Mouse (Mus musculus): ENCODE results near the gene Magix. TPM values are rescaled to one million over a fixed set of nuclear protein-coding genes. Genes with fewer than 3 reads are reported as not detected.

The Magix gene
- 0.44 and 0.87 TPM in 2 replicates for polyA plus RNA-seq (2012; rRNA removed)

GRCm38 (mm10) chrX:7680864-7681263 is at the start of gene Magix:
Gene Magix (minus strand): TSS chrX:7681251.

GRCm38 (mm10) chrX:7728215-7728921 is 47.3 kb upstream of the Magix start, which contains the start of gene Praf2:
Gene Praf2 (plus strand): TSS chrX:7728439.

DNA sequence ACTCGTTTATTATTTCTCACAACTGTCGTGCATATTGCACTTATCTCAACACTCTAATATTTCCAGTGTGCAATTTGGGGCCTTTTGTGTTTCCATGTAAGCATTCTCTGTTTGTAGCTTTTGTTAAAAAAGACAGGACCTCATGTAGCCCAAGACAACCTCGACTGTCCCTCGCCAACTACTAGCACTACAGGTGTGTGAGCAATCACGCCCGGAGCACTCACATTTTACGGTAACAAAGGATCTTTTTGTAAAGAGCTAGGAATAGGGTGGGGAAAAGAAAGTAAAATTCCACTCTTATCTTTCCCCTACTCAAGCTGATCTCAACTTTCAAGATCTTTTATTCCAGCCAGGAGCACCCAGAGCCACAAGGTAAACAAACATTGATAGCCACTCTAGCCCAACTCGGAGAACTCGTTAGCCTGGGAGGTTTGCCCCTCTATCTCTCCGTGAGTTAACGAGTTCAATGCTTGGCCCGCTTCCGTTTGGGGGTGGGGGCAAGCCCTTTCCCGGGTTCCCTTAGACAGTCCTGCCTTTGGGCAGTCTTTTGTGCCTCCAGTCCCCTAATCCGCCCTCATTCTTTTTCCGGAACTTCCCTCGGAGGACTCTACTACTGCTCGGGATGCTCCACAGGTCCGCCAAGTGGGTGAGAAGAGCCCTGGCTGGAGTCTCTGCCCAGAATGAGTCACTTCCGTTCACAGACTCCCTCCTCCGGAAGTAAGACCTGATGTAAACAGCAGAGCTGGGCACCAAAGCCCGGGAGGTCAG is 40.6 kb upstream of the Magix start, which contains the start of gene Gm45208:
TSS of gene Gm45208 (plus strand) at position 732 of the 768 bp plus-strand sequence.

GRCm38 (mm10) chrX:7714135-7714899 is 33.3 kb upstream of the Magix start, which contains the start of gene Wdr45:
Gene Wdr45 (plus strand): TSS chrX:7714333.

DNA sequence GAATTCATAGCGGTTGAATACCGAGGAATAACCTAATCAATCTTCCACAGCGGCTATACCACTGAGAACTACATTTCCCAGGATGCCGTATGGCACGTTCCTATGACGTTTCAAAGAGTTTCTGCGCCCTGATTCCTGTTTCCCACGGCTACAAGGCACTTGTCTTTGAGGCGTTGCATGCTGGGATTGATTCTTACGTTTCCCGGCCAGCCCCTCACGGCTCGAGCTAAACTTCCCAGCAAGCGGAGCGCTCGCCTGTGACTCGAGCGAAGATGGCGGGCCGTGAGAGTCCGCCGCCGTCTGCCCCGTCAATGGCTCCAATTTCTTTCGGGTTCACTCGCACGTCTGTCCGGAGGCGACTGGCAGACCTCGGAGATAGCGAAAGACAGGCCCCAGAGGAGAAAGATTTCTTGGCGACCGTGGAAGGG is 15.9 kb upstream of the Magix start, which contains the start of gene Gpkow:
TSS of gene Gpkow (plus strand) at position 178 of the 428 bp plus-strand sequence.

GRCm38 (mm10) chrX:7670921-7671623 is 10.0 kb downstream of the Magix start, which contains the start of gene Plp2:
Gene Plp2 (minus strand): TSS chrX:7671390.

DNA sequence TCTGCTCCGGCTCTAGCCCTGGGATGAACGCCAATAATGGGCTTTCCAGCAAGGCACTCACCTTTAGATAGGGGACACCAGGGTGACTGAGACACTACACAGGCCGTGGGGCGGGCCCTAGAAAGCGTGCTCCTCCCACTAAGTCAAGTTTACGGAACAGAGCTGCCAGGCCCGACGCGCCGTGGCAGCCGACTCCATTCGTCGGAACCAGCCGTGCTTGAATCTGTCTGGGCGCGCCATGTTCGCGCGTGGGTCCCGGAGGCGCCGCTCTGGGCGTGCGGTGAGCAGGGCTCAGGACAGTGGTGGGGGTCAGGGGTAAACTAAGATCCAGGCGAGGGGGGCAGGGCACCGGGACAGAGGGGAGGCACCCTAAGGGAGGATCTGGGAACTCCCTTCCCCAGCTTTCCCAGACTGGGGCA is 23.8 kb downstream of the Magix start, which contains the start of gene Prickle3:
TSS of gene Prickle3 (plus strand) at position 40 of the 419 bp plus-strand sequence.

DNA sequence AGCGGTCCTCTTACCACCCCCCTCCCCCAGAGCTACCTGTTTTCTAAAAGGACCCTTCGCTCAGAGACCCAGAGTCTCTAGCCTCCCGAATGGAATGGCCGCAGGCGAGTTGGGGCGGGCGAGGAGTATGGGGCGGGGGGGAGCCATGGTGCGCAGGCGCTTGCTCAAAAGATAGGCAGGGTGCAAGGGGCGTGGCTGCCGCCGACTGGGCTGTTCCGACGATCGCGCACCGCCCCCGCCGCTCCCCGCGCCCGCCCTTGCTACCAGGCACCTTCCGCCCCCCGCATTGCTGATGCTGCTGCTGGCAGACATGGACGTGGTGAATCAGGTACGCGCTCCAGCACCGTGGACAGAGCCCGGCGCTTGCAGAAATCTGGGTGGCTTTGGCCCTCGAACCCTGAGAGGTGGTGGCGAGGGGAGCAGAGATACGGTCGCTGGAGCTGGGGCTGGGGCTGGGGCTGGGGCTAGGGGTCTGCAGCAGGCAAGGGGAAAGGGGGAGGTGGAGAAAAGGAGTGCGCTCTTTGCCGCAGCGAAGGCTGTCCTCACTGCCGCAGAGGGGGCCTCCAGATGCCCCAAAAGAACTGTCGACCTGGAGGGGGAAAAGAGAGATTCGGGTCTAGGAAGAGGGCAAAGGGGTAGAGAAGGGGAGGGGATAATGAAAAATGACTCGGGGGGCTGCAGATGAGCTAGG is 42.5 kb downstream of the Magix start, which contains the start of gene Syp:
TSS of gene Syp (plus strand) at position 71 of the 691 bp plus-strand sequence.

Other genes starting within 250 kb of the Magix start
- not detected in 2 replicates for gene Foxp3, start 107.6 kb downstream of the Magix start, polyA plus RNA-seq (2012; rRNA removed)
- gene Ppp1r3f, start 107.0 kb downstream of the Magix start, polyA plus RNA-seq (2012; rRNA removed) = 0.46 and 0.56 TPM in 2 replicates
- 6.9 and 7.6 TPM in 2 replicates for gene Ccdc22, start 75.7 kb downstream of the Magix start, polyA plus RNA-seq (2012; rRNA removed)
- 0.05 and 0.06 TPM in 2 replicates for gene Cacna1f, start 74.2 kb downstream of the Magix start, polyA plus RNA-seq (2012; rRNA removed)
- gene Syp, start 42.8 kb downstream of the Magix start, polyA plus RNA-seq (2012; rRNA removed) = 0.23 and 0.28 TPM in 2 replicates
- 2.9 and 3.9 TPM in 2 replicates for gene Prickle3, start 24.0 kb downstream of the Magix start, polyA plus RNA-seq (2012; rRNA removed)
- gene Plp2, start 9.9 kb downstream of the Magix start, polyA plus RNA-seq (2012; rRNA removed) = 37.9 and 40.3 TPM in 2 replicates
- 6.4 and 6.9 TPM in 2 replicates for gene Gpkow, start 15.9 kb upstream of the Magix start, polyA plus RNA-seq (2012; rRNA removed)
- 19.9 and 21.9 TPM in 2 replicates for gene Wdr45, start 33.1 kb upstream of the Magix start, polyA plus RNA-seq (2012; rRNA removed)
- 0.05 TPM in 1 of 2 replicates, not detected in the other for gene Gm45208, start 41.0 kb upstream of the Magix start, polyA plus RNA-seq (2012; rRNA removed)
- gene Praf2, start 47.2 kb upstream of the Magix start, polyA plus RNA-seq (2012; rRNA removed) = 3.3 and 4.0 TPM in 2 replicates
- 2.8 and 3.8 TPM in 2 replicates for gene Ccdc120, start 69.7 kb upstream of the Magix start, polyA plus RNA-seq (2012; rRNA removed)
- gene Tfe3, start 81.3 kb upstream of the Magix start, polyA plus RNA-seq (2012; rRNA removed) = 5.0 and 5.3 TPM in 2 replicates
- gene Gripap1, start 108.5 kb upstream of the Magix start, polyA plus RNA-seq (2012; rRNA removed) = 24.9 and 29.9 TPM in 2 replicates
- 0.28 and 0.29 TPM in 2 replicates for gene Kcnd1, start 141.0 kb upstream of the Magix start, polyA plus RNA-seq (2012; rRNA removed)
- gene Otud5, start 160.1 kb upstream of the Magix start, polyA plus RNA-seq (2012; rRNA removed) = 24.6 and 26.4 TPM in 2 replicates
- gene Pim2, start 197.0 kb upstream of the Magix start, polyA plus RNA-seq (2012; rRNA removed) = 2.5 and 2.7 TPM in 2 replicates
- gene Slc35a2, start 202.8 kb upstream of the Magix start, polyA plus RNA-seq (2012; rRNA removed) = 14.2 and 16.2 TPM in 2 replicates
- 36.0 and 38.7 TPM in 2 replicates for gene Pqbp1, start 218.0 kb upstream of the Magix start, polyA plus RNA-seq (2012; rRNA removed)
- 22.3 and 23.0 TPM in 2 replicates for gene Timm17b, start 218.1 kb upstream of the Magix start, polyA plus RNA-seq (2012; rRNA removed)
- not detected in 2 replicates for gene Gm10491, start 226.6 kb upstream of the Magix start, polyA plus RNA-seq (2012; rRNA removed)
- gene Gm10490, start 228.3 kb upstream of the Magix start, polyA plus RNA-seq (2012; rRNA removed) = not detected in 2 replicates
- gene Pcsk1n, start 238.6 kb upstream of the Magix start, polyA plus RNA-seq (2012; rRNA removed) = 0.01 TPM in 2 replicates
- gene Eras, start 247.4 kb upstream of the Magix start, polyA plus RNA-seq (2012; rRNA removed) = not detected in 2 replicates